ENCODE assay signal across 8 mouse cellular contexts in genomic region chr3:97609845-97610410, GRCm38 (mm10). TPM values are rescaled to one million over a fixed set of nuclear protein-coding genes. Genes with fewer than 3 reads are reported as not detected.
DNase-seq lines count a peak whose midpoint lies in the region; ATAC-seq and TF ChIP-seq lines count a peak whose summit lies in the region.

TSS of gene Chd1l (minus strand) at chr3:97610203.

- peak; percentile 91 for ATAC-seq in heart, embryonic 12.5 days (ENCODE audit: insufficient number of reproducible peaks, low FRiP score)
- ATAC-seq in kidney, embryonic 16.5 days (ENCODE audit: low FRiP score, low TSS enrichment), result peak; percentile 93
- ATAC-seq in monocyte, adult 5-6 weeks (replicated peaks; ENCODE audit: insufficient number of reproducible peaks, low FRiP score, low TSS enrichment, poor library complexity, severe bottlenecking), result peak; percentile 80

- H3K9me3 ChIP-seq in erythroblast, embryonic 14.5 days (ENCODE audit: control insufficient read depth, low read length), result no peaks in the 10 kb centered on the region
- no peaks in the 10 kb centered on the region for H3K9me3 ChIP-seq in heart, embryonic 12.5 days (replicated peaks)
- H3K9me3 ChIP-seq in kidney, embryonic 16.5 days (ENCODE audit: low read length), result no peaks in the 10 kb centered on the region

- under 1% methylated on average over 56 of the region's 56 CpGs for WGBS in heart, embryonic 12.5 days
- under 1% methylated on average over 56 of the region's 56 CpGs for WGBS in kidney, embryonic 16.5 days
- 1% methylated on average over 56 of the region's 56 CpGs for WGBS in liver, adult 2 months

- peak within 1 kb of the TSS; percentile 83 for H3K27ac ChIP-seq in heart, embryonic 12.5 days (ENCODE audit: poor library complexity, severe bottlenecking)
- peak within 1 kb of the TSS; percentile 92 for H3K27ac ChIP-seq in kidney, embryonic 16.5 days (ENCODE audit: low read length)
- H3K27ac ChIP-seq in liver, adult 2 months (replicated peaks; ENCODE audit: insufficient read depth, low read depth, low read length), result peak within 1 kb of the TSS; percentile 83

- peak within 1 kb of the TSS; percentile 86 for H3K4me2 ChIP-seq in heart, embryonic 12.5 days
- peak within 1 kb of the TSS; percentile 57 for H3K4me2 ChIP-seq in kidney, embryonic 16.5 days (replicated peaks; ENCODE audit: low read depth, low read length)

- peaks cover 4% of the 10 kb centered on the region for H3K36me3 ChIP-seq in erythroblast, embryonic 14.5 days (ENCODE audit: control insufficient read depth)
- H3K36me3 ChIP-seq in heart, embryonic 12.5 days, result no peaks in the 10 kb centered on the region
- no peaks in the 10 kb centered on the region for H3K36me3 ChIP-seq in kidney, embryonic 16.5 days (ENCODE audit: insufficient read depth, low read length)
- H3K36me3 ChIP-seq in liver, adult 2 months (ENCODE audit: control insufficient read depth, insufficient read depth, low read length), result no peaks in the 10 kb centered on the region

- H3K4me3 ChIP-seq in erythroblast, embryonic 14.5 days (replicated peaks), result peak within 1 kb of the TSS; percentile 72
- peak within 1 kb of the TSS; percentile 68 for H3K4me3 ChIP-seq in heart, embryonic 12.5 days
- H3K4me3 ChIP-seq in kidney, embryonic 16.5 days (ENCODE audit: low read length), result peak within 1 kb of the TSS; percentile 70
- H3K4me3 ChIP-seq in liver, adult 2 months (ENCODE audit: insufficient read depth, low read depth, low read length), result peak within 1 kb of the TSS; percentile 80

- peak within 1 kb of the TSS; percentile 82 for H3K9ac ChIP-seq in heart, embryonic 12.5 days
- H3K9ac ChIP-seq in kidney, embryonic 16.5 days (replicated peaks; ENCODE audit: low read length), result peak within 1 kb of the TSS; percentile 86
- peak within 1 kb of the TSS; percentile 88 for H3K9ac ChIP-seq in liver, adult 2 months (ENCODE audit: low read depth, low read length)

- DNase-seq in CD4-positive, CD25-positive, alpha-beta regulatory T cell, adult 2 months (ENCODE audit: low read depth, low spot score), result peak; percentile 97
- peak; percentile 72 for DNase-seq in brain, embryonic 18.5 days (ENCODE audit: low read depth, low spot score)
- peak; percentile 78 for DNase-seq in liver, adult 2 months (ENCODE audit: extremely low read depth, low read depth, low spot score)
- DNase-seq in spleen, postnatal 36 days (ENCODE audit: low spot score in 2 of 2), result peak; percentile 88 to 91

- H3K4me1 ChIP-seq in erythroblast, embryonic 14.5 days (ENCODE audit: control insufficient read depth), result peaks cover 25% of the 10 kb centered on the region
- H3K4me1 ChIP-seq in heart, embryonic 12.5 days (replicated peaks), result peaks cover 11% of the 10 kb centered on the region; the same call in 1 of the 2 replicates
- H3K4me1 ChIP-seq in kidney, embryonic 16.5 days (ENCODE audit: insufficient read depth, low read length), result 0 out of 2 replicates have a peak, but pooled peaks cover 4% of the 10 kb centered on the region
- peaks cover 20% of the 10 kb centered on the region for H3K4me1 ChIP-seq in liver, adult 2 months (ENCODE audit: control insufficient read depth, insufficient read depth, low read length)

- no peaks in the 10 kb centered on the region for H3K27me3 ChIP-seq in erythroblast, embryonic 14.5 days (ENCODE audit: control insufficient read depth)
- 0 out of 2 replicates have a peak, but pooled peaks cover 3% of the 10 kb centered on the region for H3K27me3 ChIP-seq in heart, embryonic 12.5 days (replicated peaks)
- no peaks in the 10 kb centered on the region for H3K27me3 ChIP-seq in kidney, embryonic 16.5 days (ENCODE audit: insufficient read depth, low read length)
- H3K27me3 ChIP-seq in liver, adult 2 months (ENCODE audit: control insufficient read depth, insufficient read depth, low read length), result no peaks in the 10 kb centered on the region

- TF ChIP-seq CTCF in liver, adult 2 months (IDR thresholded peaks at IDR 0.05; ENCODE audit: low read depth, low read length), result peak; percentile 96

- TF ChIP-seq POLR2A in liver, adult 2 months (IDR thresholded peaks at IDR 0.05; ENCODE audit: extremely low read depth, insufficient read depth, low read length), result peak; percentile 47; the same call in 1 of the 2 replicates

- no peaks in the 10 kb centered on the region; the same call in 1 of the 2 replicates for H3K79me2 ChIP-seq in liver, adult 2 months (ENCODE audit: control insufficient read depth, insufficient read depth, low read length)

RNA-seq across cellular contexts. Expression of gene Chd1l, which starts in this region (rescaled TPM):
- 0.50 and 0.57 TPM in 2 replicates for polyA plus RNA-seq in erythroblast, embryonic 14.5 days (2012)
- 19.0 and 19.7 TPM in 2 replicates for polyA plus RNA-seq in heart, embryonic 12.5 days (2016; fragmentation: Nextera tagmentation; extraction: Ambion mirVana)
- 16.8 and 19.0 TPM in 2 replicates for polyA plus RNA-seq in kidney, embryonic 16.5 days (2015; fragmentation: Nextera tagmentation; extraction: Ambion mirVana)
- total RNA-seq in liver, adult 2 months (2014; rRNA removed), result 7.3 and 7.7 TPM in 2 replicates
- polyA plus RNA-seq in liver, adult 2 months (2012; rRNA removed), result 2.3 and 2.4 TPM in 2 replicates
- total RNA-seq in monocyte, adult 5-6 weeks (2017), result 26.7 to 48.7 TPM (median 41.0 TPM) in 3 replicates

Comparison
In these comparisons a context has a peak if more than half of its experiments do, and no peak if none do; other contexts are left out.
1. Peak in every context shown above with its lines: DNase-seq, ATAC-seq, H3K4me3 ChIP-seq and H3K27ac ChIP-seq.